Comparison of ENCODE assay signal across 19 mouse cellular contexts in genomic region chr19:51268978-51269556, GRCm38 (mm10).
DNase-seq lines count a peak whose midpoint lies in the region; ATAC-seq lines count a peak whose summit lies in the region.
"Had no signal": no experiment of that assay in that cellular context is flagged by ENCODE, and none has a peak within 500 bp of the region (broad histone marks: within the 10 kb centered on the region; RNA-seq: fewer than 3 reads in every experiment).

No protein-coding gene starts in this region.

- H3K27ac ChIP-seq in embryonic facial prominence, embryonic 11.5 days (replicated peaks; ENCODE audit: low read depth, low read length): no peak overlapping the region
- no peak overlapping the region for H3K27ac ChIP-seq in embryonic facial prominence, embryonic 10.5 days (replicated peaks)
- peak overlapping the region; percentile 58 for H3K27ac ChIP-seq in hindbrain, embryonic 14.5 days
- peak overlapping the region; percentile 69 for H3K27ac ChIP-seq in midbrain, embryonic 15.5 days
- H3K27ac ChIP-seq: left cerebral cortex, adult 2 months; macrophage had no signal

- 29% methylated on average over 4 of the region's 4 CpGs for WGBS in embryonic facial prominence, embryonic 11.5 days
- 29% methylated on average over 4 of the region's 4 CpGs for WGBS in embryonic facial prominence, embryonic 10.5 days
- WGBS in hindbrain, embryonic 14.5 days: 29% methylated on average over 4 of the region's 4 CpGs
- WGBS in midbrain, embryonic 15.5 days: 13% methylated on average over 4 of the region's 4 CpGs

- H3K36me3 ChIP-seq in embryonic facial prominence, embryonic 11.5 days (replicated peaks; ENCODE audit: control insufficient read depth, insufficient read depth, low read depth, low read length): no peaks in the 10 kb centered on the region
- no peaks in the 10 kb centered on the region for H3K36me3 ChIP-seq in embryonic facial prominence, embryonic 10.5 days (replicated peaks)
- no peaks in the 10 kb centered on the region for H3K36me3 ChIP-seq in hindbrain, embryonic 14.5 days (replicated peaks; ENCODE audit: control insufficient read depth, insufficient read depth)
- no peaks in the 10 kb centered on the region for H3K36me3 ChIP-seq in midbrain, embryonic 15.5 days (replicated peaks)

- H3K4me2 ChIP-seq in embryonic facial prominence, embryonic 11.5 days (ENCODE audit: low read depth, low read length): no peak overlapping the region
- 0 out of 2 replicates have a peak overlapping the region, but pooled peaks have one; percentile 2 for H3K4me2 ChIP-seq in hindbrain, embryonic 14.5 days (replicated peaks)
- peak overlapping the region; percentile 6; the same call in 1 of the 2 replicates for H3K4me2 ChIP-seq in midbrain, embryonic 15.5 days

- H3K4me1 ChIP-seq in embryonic facial prominence, embryonic 11.5 days (ENCODE audit: control insufficient read depth, insufficient read depth, low read length): no peaks in the 10 kb centered on the region
- peaks cover 7% of the 10 kb centered on the region; the same call in 1 of the 2 replicates for H3K4me1 ChIP-seq in embryonic facial prominence, embryonic 10.5 days
- peaks cover 8% of the 10 kb centered on the region for H3K4me1 ChIP-seq in hindbrain, embryonic 14.5 days (replicated peaks; ENCODE audit: control insufficient read depth, insufficient read depth, low read length)
- H3K4me1 ChIP-seq in midbrain, embryonic 15.5 days: peaks cover 6% of the 10 kb centered on the region; the same call in 1 of the 2 replicates

- H3K9ac ChIP-seq in embryonic facial prominence, embryonic 11.5 days (replicated peaks; ENCODE audit: low read length): no peak overlapping the region
- no peak overlapping the region for H3K9ac ChIP-seq in hindbrain, embryonic 14.5 days
- peak overlapping the region; percentile 12; the same call in 1 of the 2 replicates for H3K9ac ChIP-seq in midbrain, embryonic 15.5 days

- no peaks in the 10 kb centered on the region for H3K9me3 ChIP-seq in embryonic facial prominence, embryonic 11.5 days (replicated peaks; ENCODE audit: control insufficient read depth, low read length)
- H3K9me3 ChIP-seq in embryonic facial prominence, embryonic 10.5 days: no peaks in the 10 kb centered on the region
- H3K9me3 ChIP-seq in hindbrain, embryonic 14.5 days (ENCODE audit: control insufficient read depth, low read length): no peaks in the 10 kb centered on the region
- H3K9me3 ChIP-seq in midbrain, embryonic 15.5 days: no peaks in the 10 kb centered on the region

- H3K4me3 ChIP-seq in embryonic facial prominence, embryonic 11.5 days (ENCODE audit: low read depth, low read length): no peak overlapping the region
- no peak overlapping the region for H3K4me3 ChIP-seq in embryonic facial prominence, embryonic 10.5 days
- no peak overlapping the region for H3K4me3 ChIP-seq in hindbrain, embryonic 14.5 days (replicated peaks; ENCODE audit: low read length)
- H3K4me3 ChIP-seq in midbrain, embryonic 15.5 days: no peak overlapping the region
- H3K4me3 ChIP-seq: left cerebral cortex, adult 2 months had no signal

- H3K27me3 ChIP-seq in embryonic facial prominence, embryonic 11.5 days (ENCODE audit: control insufficient read depth, insufficient read depth, low read length): no peaks in the 10 kb centered on the region
- H3K27me3 ChIP-seq in embryonic facial prominence, embryonic 10.5 days (replicated peaks; ENCODE audit: low read depth, poor library complexity, severe bottlenecking): no peaks in the 10 kb centered on the region
- H3K27me3 ChIP-seq in hindbrain, embryonic 14.5 days (ENCODE audit: control insufficient read depth, insufficient read depth, low read length): no peaks in the 10 kb centered on the region
- no peaks in the 10 kb centered on the region for H3K27me3 ChIP-seq in midbrain, embryonic 15.5 days (replicated peaks)
- H3K27me3 ChIP-seq: CH12.LX had no signal

- peak; percentile 9 for DNase-seq in embryonic facial prominence, embryonic 11.5 days (ENCODE audit: low spot score)
- DNase-seq in embryonic facial prominence, embryonic 10.5 days (ENCODE audit: low spot score): no peak
- peak; percentile 17 for DNase-seq in embryo, embryonic 11 days
- peak; percentile 44 for DNase-seq in hindbrain, embryonic 14.5 days (ENCODE audit: low spot score)
- no peak for DNase-seq in right cerebral cortex, postnatal 10 days (ENCODE audit: low spot score in 2 of 2)
- no peak for DNase-seq in frontal cortex, postnatal 25 days (ENCODE audit: low spot score in 2 of 2)
- DNase-seq in cerebellum, postnatal 14 days: no peak
- DNase-seq: cerebellum, adult 11 months; heart, adult 18-20 months; kidney, adult 9 months; liver; lung, adult 2 months; right cerebral cortex, postnatal 14 days; thymus, postnatal 4 days had no signal

- ATAC-seq in embryonic facial prominence, embryonic 11.5 days (replicated peaks; ENCODE audit: insufficient number of reproducible peaks, low FRiP score, low TSS enrichment, low read depth): no peak
- no peak for ATAC-seq in hindbrain, embryonic 14.5 days (ENCODE audit: low FRiP score)
- no peak for ATAC-seq in midbrain, embryonic 15.5 days (replicated peaks)
- ATAC-seq: inflammation-experienced regulatory T-cells, adult 6 months had no signal

Comparison
In these comparisons a context has a peak if more than half of its experiments do, and no peak if none do; other contexts are left out.
1. DNase-seq: peak in embryonic facial prominence, embryonic 11.5 days (single experiment), embryo, embryonic 11 days (single experiment) and hindbrain, embryonic 14.5 days (single experiment); none in embryonic facial prominence, embryonic 10.5 days (single experiment), right cerebral cortex, postnatal 10 days (0 of 2), frontal cortex, postnatal 25 days (0 of 2) and cerebellum, postnatal 14 days (0 of 2).
2. H3K27ac ChIP-seq: peak in hindbrain, embryonic 14.5 days (single experiment) and midbrain, embryonic 15.5 days (single experiment); none in embryonic facial prominence, embryonic 11.5 days (single experiment) and embryonic facial prominence, embryonic 10.5 days (single experiment).